Mouse (Mus musculus) urinary bladder, postnatal 10 days (tissue): ENCODE data around the gene Tcf3.

ENCODE experiments used
- DNase-seq: peaks from one replicate; pipeline ENCODE4 v3.0.0; 2022; ENCODE audit warnings: low spot score

Gene Tcf3

DNA sequence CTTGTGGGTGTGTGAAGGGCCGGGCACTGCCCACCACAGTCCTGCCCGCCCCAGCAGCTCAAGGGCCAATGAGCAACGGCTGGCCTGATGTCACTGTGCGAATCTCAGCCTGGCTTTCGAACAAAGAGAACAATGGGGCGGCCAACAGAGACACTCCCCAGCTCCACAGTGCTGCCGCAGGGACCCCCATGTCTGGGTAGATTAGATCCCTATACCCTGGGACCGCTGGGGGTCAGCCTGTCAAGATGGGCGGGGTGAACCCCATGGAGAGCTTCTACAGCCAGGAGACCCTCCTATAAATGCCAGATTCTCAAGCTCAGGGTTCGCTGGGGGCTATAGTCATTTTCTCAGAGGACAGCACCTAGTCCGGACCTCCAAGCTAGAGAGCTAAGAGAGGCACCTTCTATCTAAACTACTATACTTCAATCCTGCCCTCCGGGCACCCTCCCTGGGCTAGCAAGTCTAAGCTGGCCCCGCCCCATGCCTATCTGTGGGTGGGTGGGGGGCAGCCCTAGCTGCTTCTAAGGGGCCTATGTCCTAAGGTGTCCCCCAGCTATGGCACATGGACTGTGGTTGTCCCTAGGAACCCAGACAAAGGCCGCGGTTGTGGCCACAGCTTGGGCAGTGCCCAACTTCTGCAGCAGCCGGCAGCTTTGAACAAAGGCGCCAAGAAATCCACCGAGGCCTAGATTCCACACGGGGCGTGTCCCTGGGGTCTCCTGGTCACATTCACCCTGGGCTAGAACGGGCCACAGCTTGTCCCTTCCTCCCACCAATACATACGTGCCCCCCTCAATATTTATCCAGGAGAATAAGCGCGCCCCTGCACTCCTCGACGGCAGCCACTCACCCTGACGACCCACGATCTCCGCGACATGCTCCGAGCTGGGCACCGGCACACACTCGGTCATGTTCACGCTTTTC lies 47.4 kb downstream of the Tcf3 start:
- DNase-seq, result no peak

DNA sequence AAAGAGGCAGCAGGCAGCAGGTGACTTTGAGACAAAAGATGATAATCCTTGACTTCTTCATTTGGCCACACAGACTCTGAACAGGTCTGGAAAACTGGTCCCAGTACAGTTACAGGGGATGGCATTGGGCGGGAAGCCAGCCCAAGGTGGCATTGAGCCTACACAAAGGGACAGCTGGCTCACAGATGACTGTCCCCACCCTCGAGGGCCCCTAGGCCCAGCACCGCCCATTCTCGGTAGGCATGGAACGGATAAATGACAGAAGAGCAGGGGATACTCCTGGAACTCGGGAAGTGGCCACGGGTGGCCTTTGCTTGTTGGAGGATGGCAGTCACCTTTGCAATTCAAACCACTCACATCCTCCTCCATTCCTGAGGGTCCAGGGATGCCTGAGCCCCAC lies 48.1 kb downstream of the Tcf3 start:
- no peak for DNase-seq

DNA sequence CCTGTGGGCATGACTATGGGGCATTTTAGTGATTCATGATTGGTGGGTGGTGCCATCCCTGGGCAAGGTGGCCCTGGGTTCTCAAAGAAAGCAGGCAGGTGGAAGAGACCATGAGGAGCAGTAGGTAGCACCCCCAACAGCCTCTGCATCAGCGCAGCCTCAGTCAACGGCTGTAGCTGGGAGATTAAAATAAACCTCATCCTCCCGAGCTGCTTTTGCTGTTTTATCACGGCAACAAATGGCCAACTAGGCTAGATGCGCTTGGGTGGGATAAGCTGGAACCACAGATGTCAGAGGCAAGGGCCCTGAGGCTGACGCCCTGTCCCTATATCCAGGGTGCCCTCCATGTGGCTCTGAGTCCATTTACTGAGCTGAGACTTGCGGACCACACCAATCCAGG lies 48.7 kb downstream of the Tcf3 start:
- no peak for DNase-seq

DNA sequence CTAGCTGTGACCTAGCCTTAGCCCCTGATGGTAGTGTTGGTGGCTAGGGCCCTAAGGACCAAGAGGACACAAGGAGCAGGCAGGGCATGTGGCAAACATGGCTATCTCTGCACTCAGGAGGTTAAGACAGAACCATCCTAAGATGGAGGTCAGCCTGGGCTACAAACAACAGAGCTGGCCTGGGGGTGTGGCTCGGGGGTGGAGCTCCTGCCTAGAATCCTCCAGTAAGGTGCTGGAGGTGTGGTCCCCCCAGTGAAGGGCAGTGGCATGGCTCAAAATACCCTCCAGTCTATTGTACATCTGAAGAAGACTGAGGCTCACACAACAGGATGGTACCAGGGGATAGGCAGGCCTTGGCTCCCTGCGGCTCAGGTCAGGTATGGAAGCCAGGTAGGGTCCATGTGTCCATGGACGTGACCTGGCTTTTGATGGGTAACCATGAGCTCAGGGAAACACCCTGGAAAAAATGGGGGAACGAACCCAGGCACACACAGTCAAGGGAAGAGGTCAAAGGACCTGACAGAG lies 49.3 kb downstream of the Tcf3 start:
- DNase-seq, result no peak

DNA sequence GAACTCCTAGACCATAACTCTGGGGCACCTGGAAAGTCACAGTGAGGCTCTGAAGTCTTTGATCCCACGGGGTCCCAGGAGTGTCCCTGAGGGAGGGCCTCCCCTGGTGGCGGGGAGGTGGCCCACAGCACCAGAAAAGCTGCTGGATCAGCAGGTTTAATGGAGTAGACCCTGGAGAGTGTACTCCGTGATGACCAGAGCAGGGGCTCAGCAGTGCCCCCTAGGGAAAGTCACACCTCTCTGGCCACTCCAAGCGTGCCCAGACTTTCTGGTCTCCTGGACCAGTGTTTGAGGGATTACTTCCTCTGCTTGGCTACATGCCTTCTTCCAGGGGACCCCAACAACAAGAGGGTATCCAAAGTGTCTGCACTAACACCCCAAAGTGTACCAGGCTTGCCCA lies 50.0 kb downstream of the Tcf3 start:
- no peak for DNase-seq

DNA sequence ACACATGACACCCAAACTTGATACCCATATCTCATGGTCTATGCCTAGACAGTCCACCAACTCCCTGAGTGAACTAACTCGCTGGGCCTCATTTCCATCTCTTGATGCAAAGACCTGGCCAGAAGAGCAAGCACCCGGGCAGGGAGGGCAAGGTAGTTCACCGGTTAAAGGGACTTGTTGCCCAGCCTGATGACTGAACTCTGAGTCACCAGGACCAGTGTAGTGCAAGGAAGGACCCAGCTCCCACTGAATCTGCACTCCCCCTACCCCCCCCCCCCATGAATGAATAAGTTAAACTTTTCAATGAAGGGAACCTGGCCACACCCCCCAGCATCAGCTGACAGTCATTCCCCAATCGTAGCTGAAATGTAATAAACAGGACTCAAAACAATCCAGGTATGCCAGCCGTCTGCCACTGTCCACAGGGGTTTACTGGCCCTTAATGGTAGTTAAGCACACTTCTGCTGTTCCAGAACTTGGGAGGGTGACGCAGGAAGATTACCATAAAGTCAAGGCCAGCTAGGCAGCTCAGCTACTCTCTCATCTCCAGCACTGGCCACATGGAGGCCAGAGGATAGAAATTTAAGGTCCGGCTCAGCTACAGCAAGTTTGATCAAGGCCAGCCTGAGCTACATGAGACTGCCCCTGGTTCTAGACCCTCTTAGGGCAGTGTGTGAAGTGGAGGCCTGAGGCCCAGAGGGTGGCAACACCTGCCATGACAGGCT lies 50.6 kb downstream of the Tcf3 start:
- DNase-seq, result no peak

DNA sequence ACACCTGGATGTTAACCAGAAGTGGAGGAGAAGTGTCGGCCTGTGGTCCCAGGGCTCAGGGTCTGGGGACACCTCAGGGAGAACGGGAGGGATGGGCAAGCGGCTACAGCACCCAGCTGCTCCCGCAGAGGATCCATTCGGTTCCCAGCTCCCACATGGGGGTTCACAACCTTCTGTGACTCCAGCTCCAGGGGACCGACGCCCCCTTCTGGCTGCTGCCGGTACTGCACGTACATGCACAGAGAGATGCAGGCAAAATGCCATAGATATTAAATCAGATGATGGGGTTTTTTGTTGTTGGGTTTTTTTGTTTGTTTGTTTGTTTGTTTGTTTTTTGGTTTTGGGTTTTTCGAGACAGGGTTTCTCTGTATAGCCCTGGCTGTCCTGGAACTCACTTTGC lies 55.7 kb downstream of the Tcf3 start:
- no peak for DNase-seq

DNA sequence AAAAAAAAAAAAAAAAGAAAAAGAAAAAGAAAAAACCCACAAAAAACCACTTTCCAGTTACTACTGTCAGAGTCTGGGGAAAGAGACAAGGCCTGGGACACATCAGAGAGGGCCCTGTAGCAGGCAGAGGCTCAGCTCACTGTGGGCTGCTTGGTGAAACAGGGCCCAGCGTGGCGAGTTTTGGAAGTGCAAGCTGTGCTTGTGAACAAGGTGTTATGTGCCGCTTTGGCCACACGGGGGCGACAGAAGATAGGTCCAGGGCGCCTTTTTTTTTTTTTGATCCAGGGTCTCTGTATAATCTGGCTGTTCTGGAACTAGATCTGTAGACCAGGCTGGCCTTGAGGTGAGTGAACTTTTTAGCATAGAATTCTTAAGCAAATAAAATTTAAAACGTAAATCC lies 57.3 kb downstream of the Tcf3 start:
- DNase-seq, result peak; percentile 85

DNA sequence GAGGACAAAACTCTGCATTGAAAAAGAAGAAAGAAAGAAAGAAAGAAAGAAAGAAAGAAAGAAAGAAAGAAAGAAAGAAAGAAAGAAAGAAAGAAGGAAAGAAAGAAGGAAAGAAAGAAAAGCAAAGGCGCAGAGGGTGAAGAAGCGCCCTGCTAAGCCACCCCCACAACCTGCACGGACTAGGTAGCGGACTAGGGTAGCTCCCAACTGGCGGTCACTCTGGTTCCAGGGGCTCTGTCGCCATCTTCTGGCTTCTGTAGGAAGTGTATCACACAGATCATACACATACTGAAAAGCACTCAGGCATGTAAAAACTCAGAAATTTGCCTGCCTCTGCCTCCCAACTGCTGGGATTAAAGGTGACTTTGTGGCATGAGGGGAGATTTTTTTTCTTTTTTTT lies 59.4 kb downstream of the Tcf3 start:
- DNase-seq, result no peak

DNA sequence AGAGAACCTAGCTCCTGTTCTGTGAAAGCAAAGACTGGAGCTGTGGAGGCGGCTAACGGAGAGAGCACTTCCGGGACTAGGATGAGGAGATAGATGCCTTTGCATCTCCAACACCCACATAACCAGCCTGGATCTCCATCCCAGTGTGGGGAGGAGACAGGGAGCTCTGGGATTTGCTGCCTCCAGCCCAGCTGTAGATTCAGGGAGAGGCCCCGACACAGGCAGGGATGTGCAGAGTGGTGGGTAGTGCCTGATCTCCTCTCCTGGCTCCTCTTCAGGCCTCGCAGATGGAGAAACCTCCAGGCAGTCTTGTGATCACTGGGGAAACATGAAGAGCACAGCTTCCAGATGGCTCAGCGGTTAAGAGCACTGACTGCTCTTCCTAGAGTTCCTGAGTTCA lies 60.7 kb downstream of the Tcf3 start:
- DNase-seq, result no peak

DNA sequence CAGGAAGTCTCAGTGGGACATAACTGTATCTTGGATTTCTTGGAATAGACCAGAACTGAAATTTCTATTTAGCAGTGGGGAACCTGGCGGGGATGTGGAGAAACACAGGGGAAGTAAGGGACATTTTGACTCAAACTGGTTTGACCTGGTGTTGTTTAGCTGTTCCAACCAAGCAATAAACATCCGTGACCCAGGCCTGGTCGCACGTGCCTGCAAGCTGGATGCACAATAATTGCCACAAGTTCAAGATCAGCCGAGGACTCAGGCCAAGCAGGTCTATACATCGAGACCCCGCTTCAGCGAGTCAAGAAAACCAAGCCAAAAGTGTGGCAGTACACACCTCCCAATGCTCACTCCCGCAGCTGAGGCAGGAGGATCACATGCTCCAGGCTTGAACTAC lies 61.5 kb downstream of the Tcf3 start:
- DNase-seq, result no peak

DNA sequence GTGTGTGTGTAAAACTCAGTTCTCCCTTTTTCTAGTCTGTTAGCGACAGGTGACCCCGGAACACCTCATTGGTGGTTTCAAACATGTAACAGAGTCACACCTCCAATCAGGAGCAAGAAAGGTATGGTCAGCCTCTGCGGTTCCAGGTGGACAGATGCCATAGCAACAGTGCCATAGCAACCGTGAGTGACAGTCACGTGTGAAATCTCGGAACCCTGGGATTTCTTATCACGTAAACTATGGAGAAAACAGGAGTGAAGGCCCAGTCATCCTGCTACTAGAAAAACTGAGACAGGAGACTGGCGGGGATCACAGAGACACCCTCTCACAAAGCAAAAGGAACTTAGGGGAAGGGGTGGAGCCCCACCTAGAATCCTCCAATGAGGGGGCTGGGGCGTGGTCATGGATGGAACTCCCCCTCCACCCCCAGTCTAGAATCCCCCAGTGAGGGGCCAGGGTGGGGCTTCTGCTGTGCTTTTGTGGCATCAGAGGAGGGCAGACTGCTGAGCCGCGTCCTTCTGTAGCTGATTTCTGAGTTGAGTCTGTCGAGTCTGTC lies 62.0 kb downstream of the Tcf3 start:
- DNase-seq, result no peak

DNA sequence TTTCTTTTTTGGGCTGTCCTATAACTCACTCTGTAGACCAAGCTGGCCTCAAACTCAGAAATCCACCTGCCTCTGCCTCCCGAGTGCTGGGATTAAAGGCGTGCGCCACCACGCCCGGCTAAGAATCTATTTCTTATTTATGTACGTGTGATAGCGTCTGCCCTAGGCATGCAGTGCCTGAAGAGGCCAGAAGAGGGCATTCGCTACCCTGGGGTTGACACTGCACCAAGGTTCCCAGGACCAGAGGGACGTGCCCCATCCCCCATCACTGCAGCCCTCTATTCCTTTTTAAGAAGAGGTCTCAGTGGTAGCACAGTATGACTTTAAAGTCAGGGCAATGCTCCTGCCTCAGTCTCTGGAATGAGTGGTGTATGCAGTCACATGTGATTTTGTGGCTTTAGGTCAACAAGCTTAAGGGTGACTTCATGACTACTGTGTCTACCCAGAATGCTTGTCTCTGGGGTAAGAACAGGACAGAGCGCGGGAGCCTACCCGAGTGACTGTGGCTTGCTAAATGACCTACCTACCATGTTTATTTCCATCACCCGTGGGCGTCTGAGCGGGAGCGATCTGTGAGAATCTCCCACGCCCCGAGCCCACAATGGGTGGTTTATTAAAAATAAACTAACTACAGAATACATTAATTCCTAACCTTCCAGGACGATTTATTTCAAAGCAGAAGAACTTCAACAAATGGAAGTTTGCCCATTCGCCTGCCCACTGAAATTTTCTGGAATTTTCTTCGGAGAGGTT lies 63.3 kb downstream of the Tcf3 start:
- DNase-seq, result no peak

DNA sequence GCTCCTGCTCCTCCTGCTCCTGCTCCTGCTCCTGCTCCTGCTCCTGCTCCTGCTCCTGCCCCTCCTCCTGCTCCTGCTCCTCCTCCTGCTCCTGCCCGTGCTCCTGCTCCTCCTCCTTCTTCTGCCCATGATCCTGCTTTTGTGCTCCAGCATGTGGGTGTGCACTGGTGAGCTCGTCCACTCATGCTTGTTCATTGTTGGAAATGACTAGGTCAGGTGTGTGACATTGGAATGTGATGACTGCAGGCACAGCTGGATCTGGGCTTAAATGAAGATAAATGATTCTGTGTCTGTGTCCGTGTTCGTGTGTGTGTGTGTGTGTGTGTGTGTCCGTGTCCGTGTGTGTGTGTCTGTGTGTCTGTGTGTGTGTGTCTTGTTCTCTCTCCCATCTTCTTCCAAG lies 65.1 kb downstream of the Tcf3 start:
- no peak for DNase-seq

DNA sequence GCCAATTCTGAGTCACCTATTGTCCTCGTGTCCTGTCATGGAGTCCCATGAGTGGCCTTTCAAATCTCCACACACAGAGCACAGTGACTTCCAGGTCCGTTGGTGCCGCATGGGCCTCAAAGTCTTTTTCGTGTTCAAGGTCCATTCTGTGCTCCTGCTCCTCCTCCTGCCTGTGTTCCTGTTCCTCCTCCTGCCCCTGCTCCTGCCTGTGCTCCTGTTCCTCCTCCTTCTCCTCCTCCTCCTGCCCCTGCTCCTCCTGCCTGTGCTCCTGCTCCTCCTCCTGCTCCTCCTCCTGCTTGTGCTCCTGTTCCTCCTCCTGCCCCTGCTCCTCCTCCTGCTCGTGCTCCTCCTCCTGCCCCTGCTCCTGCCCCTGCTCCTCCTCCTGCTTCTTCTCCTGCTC lies 65.5 kb downstream of the Tcf3 start:
- no peak for DNase-seq

DNA sequence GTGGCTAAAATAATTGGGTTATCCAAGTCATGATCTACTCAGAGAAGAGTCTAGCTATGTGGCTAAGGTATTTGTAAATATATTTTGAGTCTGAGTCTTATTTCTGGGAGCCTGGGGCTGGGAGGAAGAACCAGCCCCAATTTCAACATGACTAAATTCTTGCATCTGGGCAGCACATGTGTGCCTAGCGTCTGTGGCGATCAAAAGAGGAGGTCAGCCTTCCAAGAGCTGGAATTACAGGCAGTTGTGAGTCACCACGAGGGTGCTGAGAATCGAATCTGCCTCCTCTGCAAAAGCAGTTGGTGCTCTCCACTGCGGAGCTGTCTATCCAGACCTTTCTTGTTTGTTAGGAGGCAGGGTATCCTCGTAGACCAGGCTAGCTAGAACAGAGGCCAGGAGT lies 67.7 kb downstream of the Tcf3 start:
- no peak for DNase-seq

DNA sequence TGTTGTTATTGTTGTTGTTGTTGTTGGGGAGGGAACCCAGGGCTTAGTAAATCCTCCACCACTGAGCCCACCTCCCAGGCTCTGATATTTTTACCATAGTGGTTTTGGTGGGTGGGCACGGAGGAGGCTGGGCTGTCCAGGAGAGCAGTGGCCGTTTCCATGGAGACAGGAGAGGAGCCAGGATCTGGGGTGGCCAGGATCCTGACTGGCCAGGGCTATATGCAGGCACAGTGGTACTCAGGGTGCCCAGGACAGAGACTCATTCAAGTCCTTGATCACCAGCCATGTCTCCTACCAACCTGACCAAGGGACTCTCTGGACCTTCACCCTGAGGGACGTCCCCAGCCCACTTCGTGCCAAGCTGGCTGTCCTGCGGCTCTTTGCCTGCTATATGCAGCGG lies 69.7 kb downstream of the Tcf3 start:
- DNase-seq, result no peak
